Mouse (Mus musculus): ENCODE data around the gene Plxna2.

Plxna2 gene

DNA sequence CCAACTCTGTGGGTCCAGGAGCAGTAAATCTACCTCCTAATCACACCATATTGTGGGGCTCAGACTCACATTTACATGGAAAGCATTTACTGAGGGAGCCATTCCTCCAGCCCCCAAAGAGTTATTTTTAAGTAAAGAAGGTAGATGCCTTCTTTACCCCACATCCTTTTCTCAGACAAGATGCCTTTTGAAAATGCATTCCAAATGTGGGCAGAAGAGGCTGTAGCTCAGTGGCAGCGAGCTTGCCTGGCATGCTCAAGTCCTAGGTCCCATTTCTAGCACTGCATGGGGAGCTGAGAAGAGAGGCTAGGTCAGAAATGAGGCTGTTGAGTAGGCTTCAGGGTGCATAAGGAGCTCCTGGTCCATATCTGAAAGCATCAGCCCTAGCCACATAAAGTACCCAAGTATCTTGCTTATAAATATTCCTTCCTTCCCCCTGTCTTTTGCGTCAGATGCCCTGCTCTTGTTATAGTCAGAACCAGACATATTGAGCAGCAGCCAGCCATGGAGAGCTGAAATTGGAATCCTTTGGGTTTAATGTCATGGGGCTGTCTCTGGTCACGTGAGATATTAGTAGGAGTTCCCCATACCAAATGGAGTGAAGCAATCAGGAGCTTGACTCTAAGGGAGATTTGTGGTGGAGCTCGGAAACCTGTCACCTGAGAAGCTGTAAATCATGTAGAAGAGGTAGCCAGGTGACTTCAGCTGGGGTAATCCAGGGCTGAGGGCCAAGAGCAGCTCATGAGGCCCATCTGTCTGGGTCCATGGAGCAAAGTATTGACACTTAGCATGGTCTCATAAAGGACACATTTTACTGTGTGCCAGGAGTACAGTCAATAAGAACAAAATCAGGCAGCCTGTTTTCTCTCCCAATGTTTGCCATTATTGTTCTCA lies 96.4 kb downstream of the Plxna2 start:
- peak; percentile 45 to 56 for DNase-seq

DNA sequence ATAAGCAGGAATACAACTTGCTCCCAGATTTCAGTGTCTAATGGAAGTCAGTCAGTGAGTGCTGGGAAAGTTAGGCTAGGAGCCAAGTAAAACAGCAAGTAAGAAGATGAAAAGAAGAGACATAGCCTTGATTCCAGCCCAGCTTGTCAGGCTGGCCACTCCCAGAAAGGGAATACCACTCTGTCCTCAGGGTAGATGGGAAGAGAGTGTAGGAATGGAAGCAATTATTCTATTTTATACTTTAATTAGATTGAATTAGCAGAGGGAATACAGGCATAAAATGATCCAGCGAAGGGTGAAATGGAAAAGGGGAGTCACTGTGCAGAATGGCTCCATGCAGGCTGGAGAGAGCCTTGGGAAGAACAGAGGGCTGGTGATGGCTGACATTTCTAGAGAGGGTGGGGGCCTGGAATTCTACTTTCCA lies 99.4 kb downstream of the Plxna2 start:
- DNase-seq, result no peak

DNA sequence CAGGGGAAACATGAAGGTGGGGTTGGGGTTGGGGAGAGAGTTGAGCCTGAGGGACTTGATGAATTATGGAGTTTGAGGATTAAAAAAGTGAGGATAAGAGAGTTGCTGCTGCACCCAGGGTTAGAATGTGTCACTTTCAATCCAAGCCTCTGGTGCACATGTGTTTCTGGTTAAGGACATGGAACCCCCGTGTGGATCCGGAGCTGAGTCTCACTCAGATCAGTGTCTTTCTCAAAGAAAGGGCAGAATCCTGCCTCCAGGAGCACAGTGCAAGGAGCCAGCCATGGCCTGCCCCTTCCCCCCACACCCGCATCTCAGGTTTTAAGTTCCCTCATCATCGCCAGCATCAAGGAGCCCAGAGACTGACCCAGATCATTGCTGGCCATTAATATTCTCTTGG lies 102.4 kb downstream of the Plxna2 start:
- DNase-seq, result no peak

DNA sequence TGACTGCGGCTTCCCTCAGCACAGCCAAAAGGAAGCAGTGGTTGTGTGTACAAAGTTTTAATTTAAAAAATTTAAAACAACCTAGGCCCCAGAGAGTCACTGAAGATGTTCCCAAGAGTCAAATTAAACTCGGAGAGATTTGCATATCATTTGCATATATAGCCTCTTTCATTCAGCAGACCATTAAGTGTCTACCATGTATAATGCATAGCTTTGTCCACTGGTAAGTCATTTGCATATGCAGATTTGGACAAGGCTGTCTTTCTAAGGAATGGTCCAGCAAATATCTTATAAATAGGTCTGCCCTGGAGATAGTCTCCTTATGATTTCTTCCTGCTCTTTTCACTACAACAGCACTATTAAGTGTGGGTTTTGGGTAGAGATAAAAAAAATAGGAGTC lies 103.2 kb downstream of the Plxna2 start:
- DNase-seq, result no peak

DNA sequence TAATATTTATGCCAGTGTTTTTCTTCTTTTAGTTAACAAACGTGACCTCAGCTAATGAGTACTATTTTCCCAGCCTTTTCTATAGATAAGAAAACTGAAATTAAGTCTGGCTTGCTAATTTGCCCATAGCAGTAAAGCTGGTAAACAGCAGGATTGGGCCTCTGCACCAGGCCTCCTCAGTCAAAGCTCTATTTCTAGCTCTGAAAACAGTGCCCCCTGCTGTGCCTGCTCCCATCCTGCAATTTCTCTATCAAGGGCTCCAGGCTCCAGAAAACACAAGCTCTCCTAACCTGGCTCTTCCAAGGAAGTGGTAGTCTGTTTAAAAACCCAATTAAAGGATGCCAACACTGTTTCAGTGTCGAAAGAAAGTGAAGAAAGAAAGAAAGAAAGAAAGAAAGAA lies 104.3 kb downstream of the Plxna2 start:
- DNase-seq, result peak; percentile 78 to 80

DNA sequence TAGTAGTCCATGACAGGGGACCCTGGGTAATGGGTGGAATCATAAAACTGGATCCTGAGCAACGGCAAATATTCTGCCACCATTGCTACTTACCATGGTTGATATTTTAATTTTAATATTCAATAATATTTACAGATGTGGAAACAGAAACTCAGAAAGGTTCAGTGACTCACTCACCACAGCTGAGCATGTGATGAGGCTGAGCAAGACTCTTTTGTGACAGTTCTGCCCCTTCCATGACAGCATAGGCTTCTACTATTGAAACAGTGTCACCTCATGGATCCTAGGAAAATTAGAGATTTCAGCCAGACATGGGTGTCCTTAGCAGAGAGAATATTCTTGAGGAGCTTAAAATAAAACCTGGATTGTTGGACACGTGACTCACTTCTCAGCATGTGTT lies 116.8 kb downstream of the Plxna2 start:
- no peak for DNase-seq

DNA sequence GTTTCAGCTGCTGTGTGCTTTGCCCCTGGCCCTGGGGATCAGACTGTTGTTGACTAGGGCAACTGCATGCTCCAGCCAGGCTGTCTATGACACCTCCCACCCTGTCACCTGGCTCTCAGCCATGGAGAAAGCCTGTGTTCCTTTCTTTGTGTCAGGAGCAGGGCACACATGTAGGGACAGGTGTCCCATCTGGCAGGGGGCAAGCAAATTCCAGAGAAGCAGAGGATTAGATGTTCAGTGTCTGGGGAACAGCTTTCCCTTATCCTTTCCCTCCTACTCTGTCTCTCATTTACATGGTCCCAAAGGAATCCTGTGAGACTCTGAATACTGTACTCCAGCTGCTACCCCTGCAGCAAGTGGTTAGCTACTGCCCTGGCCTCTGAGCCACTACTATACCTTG lies 121.9 kb downstream of the Plxna2 start:
- peak; percentile 44 to 63 for DNase-seq

DNA sequence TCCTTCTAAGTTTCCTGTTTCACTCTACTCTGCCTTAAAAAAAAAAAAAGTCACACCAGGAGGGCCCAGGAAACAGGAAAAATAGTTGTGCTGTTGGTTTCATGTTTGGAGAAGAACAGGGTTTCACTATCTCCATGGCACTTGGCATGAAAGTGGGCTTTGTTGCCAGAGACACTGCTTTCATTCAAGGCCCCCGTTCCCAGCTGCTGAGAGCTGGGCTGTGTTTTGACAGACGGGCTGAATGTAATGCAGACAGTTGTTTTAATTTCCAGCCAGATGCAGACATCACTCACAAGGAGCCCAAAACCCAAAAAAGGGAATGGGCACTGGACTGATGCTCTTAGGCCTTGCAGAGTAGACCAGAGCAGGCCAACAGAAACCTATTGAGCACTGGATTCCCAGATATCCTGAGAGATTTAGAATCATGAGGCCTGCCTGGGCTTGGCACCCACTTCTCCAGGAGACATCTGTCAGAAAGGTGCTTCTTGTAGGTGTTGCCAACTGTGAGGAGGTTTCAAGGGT lies 124.9 kb downstream of the Plxna2 start:
- DNase-seq, result peak in 1 of 2 experiments; percentile 26

DNA sequence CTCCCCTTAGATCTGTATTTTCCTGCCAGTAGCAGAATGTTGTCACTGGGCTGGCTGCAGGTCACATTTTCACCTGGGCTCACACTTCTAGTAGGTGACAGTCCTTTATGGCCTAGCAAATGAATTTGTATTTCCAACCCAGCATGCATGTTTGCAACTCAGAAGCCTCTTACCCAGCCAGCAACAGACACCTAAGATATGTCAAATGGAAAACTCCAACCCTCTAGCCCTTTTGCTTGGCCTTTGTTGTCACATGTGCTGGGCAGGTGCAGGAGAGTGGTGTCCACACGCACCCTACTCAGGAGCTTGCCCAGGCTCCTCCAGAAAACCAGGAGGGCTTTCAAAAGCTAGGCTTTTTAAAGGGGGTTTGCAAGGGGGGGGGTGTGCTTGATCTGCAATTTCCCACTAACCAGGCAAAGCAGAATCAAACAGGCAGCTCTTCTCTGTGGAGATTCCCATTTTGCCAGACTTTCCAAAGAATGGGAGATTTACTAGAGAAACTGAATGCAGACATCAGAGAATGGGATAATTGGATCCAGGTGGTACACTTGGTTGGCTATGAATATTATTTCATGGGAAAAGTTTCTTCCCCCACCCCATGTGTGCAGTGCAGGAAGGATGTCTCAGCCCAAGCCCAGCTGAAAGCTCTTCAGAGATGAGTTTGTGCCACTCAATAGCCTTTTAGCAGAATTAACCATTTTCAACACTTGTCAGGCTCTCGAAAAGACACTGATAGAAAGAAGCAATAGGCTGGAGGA lies 127.3 kb downstream of the Plxna2 start:
- DNase-seq, result no peak

DNA sequence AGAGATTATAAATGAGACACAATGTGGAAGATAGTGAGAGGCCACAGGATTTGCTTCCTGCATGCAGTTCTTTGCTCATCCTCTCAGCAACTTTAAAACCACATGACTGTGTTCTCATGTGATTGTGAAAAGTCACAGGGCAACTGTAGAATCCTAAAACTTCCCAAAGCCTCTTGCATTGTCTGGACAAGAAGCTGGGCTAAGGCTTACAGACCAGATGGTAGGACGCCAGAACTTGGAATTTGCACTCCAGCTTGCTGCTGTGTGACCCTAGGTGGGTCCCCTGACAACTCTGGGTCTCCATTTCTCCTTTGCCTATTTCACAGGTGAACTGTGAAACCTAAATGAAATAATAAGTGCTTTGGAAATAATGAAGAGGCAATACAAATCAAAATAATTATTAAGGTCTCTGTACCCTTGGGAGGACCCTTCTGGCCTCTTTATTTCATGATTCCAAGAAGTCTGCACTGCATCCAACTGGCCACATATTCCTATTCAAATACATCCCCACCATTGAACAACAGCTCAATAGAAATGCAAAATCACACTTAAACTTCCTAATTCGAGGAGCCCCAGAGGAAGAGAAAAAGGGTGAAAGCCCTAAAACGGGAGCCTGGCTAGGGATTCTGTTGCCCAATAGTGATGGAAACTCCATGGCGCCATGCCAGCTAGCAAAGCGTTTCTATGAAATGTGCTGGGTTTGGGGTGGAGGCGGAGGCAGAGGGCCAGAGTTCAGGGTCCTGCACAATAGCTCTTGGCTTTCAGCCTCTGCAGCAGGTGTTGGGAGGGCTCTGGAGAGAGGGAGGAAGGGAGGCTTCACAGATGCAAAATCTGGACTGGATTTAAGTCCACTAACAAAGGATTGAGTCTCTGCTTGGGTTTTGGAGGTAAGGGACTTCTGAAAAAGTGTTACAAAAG lies 128.6 kb downstream of the Plxna2 start:
- peak; percentile 86 to 93 for DNase-seq

DNA sequence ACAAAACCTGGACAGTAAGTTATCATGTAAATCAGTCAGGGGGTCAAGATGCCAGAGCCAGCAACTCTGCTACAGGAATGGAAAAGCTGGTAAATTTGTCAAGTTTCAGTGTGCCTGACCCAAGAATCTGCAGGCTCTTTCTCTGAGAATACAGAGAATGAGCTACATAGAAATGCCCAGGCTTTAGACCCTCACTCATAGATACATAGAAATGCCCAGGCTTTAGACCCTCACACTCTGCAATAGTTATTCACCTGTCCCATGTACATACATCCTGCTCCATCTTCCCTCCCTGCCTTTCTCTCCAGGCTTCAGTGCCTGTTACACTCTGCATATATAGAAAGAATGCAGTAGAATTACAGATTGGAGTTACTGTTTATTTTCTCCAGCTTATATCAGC lies 129.2 kb downstream of the Plxna2 start:
- no peak for DNase-seq

DNA sequence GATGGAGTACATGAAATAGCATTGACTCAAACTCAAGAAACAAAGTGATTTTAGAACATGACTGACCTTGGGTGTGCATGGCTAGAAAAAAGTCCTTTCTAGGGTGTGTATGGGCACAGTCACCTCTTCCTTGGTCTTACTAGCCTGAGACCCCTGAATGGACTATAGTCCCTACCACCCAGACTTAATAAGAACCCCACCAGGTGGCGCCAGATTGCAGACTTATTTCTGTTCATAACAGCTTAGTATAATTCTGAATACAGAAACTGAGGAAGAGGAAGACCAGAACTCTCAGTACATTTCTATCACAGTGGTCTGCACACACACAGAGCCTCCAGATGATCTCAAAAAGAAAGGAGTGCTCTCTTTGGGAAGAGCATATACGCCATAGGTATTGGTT lies 135.2 kb downstream of the Plxna2 start:
- peak; percentile 85 for DNase-seq

DNA sequence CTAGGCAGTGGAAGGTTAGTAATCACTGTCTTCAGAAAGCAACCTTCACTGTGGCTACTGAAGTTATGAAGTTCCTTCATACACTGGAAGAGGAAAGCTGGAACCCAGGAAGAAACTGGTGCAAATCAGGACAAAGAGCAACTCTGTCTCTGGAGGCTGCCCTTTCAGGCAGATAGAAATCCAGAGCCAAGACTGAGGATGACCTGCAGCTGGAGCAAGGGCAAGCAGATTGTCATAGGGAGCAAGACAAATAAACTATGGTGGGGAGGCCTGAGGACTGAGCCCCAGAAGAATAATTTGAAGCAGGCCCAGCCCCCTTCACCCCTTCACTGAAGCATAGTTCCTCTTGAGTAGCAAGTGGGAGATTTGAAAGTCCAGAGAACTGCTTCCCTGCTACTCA lies 138.0 kb downstream of the Plxna2 start:
- DNase-seq, result no peak

DNA sequence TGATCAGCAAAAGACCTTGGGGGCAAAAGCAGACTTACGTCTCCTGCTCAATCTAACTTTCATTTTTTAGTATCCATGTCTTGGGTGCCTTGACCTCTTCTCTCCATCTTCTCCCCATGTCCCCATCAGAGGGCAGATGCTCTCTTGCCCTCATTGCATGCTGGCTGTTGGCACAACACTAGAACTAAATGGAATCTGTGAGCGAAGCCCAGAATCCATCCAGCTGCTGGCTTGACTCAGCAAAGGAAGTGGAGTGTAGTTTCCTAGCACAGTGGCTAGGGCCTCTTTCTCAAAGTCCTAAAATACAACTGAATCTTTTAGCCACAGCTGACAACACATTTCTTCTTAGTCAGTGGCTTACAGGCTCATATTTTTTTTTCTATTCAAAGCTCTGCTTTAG lies 138.4 kb downstream of the Plxna2 start:
- DNase-seq, result no peak

DNA sequence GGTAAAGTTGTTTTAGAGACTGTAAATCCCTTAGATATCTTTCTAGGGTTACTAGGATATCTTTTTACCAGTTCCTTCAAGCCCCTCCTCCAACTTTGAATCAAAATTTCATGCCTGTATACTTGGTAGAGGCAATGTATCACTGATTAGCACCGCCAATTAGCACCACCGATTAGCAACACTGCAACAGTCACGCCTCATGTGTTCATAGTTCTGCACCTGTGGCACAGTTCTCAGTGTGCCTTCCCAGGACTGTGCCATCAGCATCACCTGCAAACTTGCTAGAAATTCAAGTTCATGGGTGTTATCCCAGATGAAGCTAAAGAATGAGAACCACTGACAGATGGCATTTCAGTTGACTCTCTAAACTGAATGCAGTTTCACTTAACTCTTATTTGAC lies 138.8 kb downstream of the Plxna2 start:
- no peak for DNase-seq

DNA sequence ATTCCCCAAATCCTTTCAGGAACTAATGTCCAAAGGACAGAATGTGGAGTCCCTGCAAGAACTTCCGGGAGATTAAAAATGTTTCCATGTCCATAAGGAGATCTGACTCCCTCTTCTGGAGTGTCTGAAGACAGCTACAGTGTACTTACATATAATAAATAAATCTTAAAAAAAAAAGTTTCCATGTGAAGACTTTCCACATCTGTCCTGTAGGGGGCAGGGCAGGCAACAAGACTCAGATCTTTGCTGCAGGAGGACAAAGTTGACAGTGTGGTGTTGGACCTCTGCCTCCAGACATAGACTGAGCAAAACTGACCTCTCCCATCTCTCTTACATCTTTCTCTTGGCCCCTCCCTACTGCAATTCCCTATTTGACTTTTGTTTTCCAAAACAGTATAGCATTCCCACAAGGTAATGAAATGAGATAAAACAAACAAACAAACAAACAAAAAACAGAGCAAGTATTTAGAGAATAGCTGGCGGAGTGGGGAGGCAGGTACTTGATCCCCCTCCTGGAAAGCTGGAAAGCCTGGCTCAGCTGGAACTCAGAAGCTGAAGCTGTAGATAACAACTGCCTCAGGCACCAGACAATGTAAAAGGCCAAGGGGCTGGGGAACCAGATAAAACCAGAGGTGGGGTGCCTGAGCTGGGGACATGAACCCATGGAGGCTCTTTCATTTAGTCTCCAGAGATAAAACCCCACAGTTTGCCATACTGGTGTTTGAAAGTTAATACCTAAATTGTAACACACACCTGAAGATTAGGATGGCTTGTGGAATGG lies 143.6 kb downstream of the Plxna2 start:
- DNase-seq, result peak; percentile 41 to 58

DNA sequence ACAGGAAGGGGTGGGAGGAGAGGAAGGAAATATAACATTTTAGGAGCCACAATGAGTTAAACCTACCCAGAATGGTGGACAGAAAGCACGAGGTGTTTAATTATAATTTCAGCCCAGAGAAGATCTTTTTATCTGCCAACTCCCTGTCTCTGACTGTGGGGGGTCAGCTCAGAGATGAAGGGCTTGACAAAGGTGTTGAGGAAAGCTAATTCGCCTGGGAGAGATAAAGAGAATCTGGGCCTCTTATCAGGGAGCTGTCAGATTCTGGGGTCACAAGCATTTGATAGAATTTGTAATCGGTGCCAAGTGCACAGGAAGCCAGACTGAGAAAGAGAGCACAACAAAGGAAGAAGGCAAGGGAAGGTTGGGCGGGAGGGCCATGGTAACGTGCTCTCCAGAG lies 144.9 kb downstream of the Plxna2 start:
- peak in 1 of 2 experiments; percentile 13 for DNase-seq

DNA sequence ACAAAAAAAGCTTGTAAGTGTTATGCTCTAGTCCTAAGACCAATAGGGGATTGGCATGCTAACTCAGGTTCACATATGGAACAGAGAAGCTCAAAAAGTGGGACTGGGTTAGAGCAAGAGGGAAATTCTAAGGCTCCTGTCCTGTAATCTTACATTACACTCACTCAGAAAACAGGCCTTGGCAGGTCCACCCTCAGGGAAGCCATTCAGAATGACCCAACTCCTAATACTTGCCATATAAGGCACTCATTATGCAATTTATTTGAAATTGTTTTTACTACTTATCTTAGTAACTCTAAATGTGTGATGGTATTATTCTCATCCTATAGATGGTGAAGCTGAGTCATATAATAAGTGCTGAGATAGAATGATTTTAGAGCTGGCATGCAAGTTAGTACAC lies 146.9 kb downstream of the Plxna2 start:
- DNase-seq, result no peak

DNA sequence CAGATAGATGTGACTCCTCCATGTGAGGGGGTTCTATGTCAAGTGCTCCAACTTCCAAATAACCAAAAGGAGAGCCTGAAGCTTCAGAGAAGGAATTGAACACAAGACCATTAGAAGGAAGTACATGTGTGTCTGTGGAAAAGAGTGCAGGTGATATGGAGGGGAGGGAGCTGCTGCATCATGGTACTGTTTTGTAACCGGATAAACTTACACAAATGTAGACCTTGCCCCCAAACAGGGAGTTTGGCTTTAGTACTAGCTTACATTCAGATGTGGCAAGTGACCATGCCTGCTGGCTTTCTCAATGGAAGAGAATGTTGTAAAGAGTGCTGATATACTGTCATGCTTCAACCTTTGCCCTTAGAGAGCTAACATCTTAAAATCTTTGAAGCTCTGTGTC lies 150.8 kb downstream of the Plxna2 start:
- no peak for DNase-seq

DNA sequence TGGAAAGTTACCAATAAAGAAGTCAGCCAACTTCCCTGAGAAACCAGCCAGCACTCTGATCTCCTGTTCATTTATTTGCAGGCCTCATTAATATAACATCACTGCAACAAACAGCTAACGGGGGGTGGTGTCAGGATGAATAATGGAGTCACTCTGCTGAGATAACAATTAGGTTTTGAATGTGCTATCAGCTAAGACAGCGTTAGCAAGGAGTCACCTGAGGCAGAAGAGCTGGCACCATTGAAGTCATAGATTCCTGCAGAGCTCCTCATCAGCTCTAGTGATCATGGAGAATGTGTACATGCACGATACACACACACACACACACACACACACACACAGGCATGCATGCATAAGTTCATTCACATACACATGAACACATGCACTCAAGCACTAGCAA lies 154.0 kb downstream of the Plxna2 start:
- no peak for DNase-seq

DNA sequence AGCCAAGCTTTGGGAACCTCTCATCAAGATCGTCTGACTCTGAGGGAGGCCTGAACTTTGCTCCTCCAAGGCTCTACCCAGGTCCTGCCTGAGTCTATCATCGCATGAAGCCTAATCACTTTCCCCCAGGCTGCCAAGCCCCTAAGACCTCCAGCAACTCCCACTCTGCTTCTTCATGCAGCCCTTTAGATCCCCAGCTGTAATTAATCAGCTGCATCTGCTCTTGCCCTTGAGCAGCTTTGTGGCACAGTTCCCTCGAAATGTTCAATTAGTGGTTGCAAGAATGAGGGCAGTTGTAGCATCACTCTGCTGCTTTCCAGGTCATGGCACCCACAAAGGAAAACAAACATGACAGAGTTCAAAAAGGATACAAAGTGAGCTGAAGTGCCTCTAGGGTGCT lies 155.9 kb downstream of the Plxna2 start:
- no peak for DNase-seq

DNA sequence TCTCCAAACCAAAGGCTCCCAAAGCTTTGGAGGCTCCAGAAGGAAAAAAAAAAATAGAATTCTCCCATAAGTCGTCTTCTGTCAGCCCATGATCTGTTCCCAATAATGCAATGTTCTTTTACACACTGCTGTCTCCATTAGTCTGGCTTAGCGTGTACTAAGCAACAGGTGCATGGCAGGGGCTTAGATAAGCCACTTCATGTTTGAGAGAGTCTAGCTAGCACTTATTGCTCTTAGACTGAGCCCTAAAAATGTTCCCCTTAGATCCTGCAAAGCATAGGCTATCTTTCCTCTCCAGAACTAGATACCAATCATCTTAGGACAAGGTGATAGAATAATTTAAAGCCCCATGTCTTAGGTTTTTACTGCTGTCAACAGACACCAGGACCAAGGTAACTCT lies 156.3 kb downstream of the Plxna2 start:
- no peak for DNase-seq

Data from cerebellum, postnatal 10 days (tissue).